Mouse (Mus musculus) neural tube, postnatal 0 days (tissue): Measurements from ENCODE around the gene Bpifb4. TPM values are rescaled to one million over a fixed set of nuclear protein-coding genes. Genes with fewer than 3 reads are reported as not detected.

Experiments
- polyA plus RNA-seq: library from polyadenylated mRNA; unstranded; fragments of >200 nt; fragmentation: Nextera tagmentation; extraction: Ambion mirVana; gene quantifications from 2 replicates; pipeline ENCODE4 v1.2.1, GENCODE M21; 2015

Bpifb4 gene
- not detected in 2 replicates for polyA plus RNA-seq

DNA sequence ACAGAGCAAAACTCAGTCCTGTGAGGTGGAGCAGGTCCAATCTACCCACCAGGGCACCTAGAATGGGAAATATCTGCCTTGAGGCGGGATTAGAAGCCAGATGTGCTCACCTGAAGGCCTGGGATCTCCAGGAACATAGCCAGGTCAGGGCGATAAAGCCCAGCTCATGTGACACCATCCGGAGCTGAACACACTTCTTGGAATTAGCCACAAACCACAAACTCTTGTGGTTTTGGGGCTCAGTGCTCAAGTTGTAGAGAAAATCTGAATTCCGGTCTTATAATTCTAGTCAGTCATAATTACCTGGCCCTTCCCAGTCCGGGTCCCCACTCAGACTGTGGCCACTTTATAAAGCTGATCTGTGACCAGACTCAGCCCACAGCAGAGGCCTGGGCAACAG is at the start of gene Bpifb4:
Bpifb4 (plus strand) TSS at position 370 of the 400 bp plus-strand sequence.

DNA sequence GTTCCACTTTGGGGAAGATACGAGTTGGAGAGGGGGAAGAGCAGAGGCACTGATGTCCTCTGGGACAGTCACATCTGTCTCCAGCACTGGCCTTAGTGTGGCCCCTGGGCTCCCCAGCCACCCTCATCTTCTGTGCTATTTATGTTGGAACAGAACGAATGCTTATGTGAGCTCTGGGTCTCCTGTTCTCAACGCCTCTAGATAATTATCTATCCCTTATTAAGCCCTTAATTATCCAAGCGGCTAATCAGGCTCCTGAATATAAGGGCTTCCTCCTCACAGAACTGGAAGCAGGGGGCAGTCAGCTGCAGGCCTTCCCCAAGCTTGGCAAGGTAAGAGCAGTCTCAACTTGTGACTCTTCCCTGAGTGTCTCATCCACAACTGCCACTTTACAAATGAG is 37.9 kb upstream of the Bpifb4 start, which contains the start of gene Bpifb6:
Bpifb6 (plus strand) TSS at position 301 of the 400 bp plus-strand sequence.

GRCm38 (mm10) chr2:153917930-153918329 is 20.1 kb upstream of the Bpifb4 start, which contains the start of gene Bpifb3:
Bpifb3 (plus strand) TSS chr2:153918230.

DNA sequence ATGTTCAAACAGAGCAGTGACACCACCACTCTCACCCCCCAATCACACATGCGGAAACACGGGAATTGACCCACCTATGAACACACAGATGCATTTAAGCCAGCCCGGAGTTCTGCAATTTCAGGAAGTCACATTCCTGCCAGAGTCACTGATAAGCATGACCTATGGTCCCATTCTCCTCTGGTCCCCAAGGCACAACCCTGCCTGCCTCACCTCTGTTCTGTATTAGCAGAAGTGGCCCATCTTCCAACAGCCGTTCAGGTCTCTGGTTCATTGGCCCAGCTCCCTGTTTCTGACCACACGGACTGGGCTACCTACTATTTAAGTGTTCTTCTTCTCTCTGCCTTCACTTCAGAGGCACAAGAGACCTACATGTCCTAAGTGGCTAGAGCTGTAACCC is 36.6 kb downstream of the Bpifb4 start, which contains the start of gene Bpifa6:
Bpifa6 (plus strand) TSS at position 364 of the 400 bp plus-strand sequence.

GRCm38 (mm10) chr2:154007965-154008364 is 70.0 kb downstream of the Bpifb4 start, which contains the start of gene Bpifa2:
Bpifa2 (plus strand) TSS chr2:154008265.

Other genes with a start within 250 kb of the Bpifb4 start
- gene Dnmt3c, start 241.6 kb upstream of the Bpifb4 start, polyA plus RNA-seq, result 0.06 TPM in 1 of 2 replicates, not detected in the other
- 246 and 263 TPM in 2 replicates for gene Mapre1, start 196.9 kb upstream of the Bpifb4 start, polyA plus RNA-seq
- 0.06 TPM in 1 of 2 replicates, not detected in the other for gene Efcab8, start 158.3 kb upstream of the Bpifb4 start, polyA plus RNA-seq
- not detected in 2 replicates for gene Sun5, start 67.1 kb upstream of the Bpifb4 start, polyA plus RNA-seq
- 0.15 and 0.22 TPM in 2 replicates for gene Bpifb2, start 63.2 kb upstream of the Bpifb4 start, polyA plus RNA-seq
- gene Bpifb6, start 37.8 kb upstream of the Bpifb4 start, polyA plus RNA-seq, result 0.12 and 0.23 TPM in 2 replicates
- gene Bpifb3, start 20.0 kb upstream of the Bpifb4 start, polyA plus RNA-seq, result not detected in 2 replicates
- gene Bpifa6, start 36.7 kb downstream of the Bpifb4 start, polyA plus RNA-seq, result not detected in 2 replicates
- not detected in 2 replicates for gene Bpifa2, start 70.1 kb downstream of the Bpifb4 start, polyA plus RNA-seq
- not detected in 2 replicates for gene Bpifa3, start 192.1 kb downstream of the Bpifb4 start, polyA plus RNA-seq
- 0.14 and 0.34 TPM in 2 replicates for gene Bpifa1, start 204.7 kb downstream of the Bpifb4 start, polyA plus RNA-seq
- 0.18 TPM in 1 of 2 replicates, not detected in the other for gene Bpifa5, start 224.4 kb downstream of the Bpifb4 start, polyA plus RNA-seq